Mouse (Mus musculus) kidney, adult 2 months (tissue): ENCODE data around the gene Med18.

Source experiments
- CTCF ChIP-seq: fragments of 200-500 bp; conservative IDR thresholded peaks from 2 replicates; pipeline ENCODE4 v1.5.1; 2011; ENCODE audit warnings: low read depth, mild to moderate bottlenecking, control low read depth, low read length, moderate library complexity, mixed read lengths; ENCODE audit not compliant: insufficient read depth, insufficient read length
- POLR2A ChIP-seq: fragments of 200-500 bp; IDR thresholded peaks from one replicate; pipeline ENCODE4 v1.6.1; 2011; ENCODE audit warnings: low read depth, low read length, control low read depth

GRCm38 (mm10) chr4:132444516-132444915 is 19.2 kb downstream of the Med18 start:
- TF ChIP-seq CTCF (no peak), POLR2A (no peak)
